Mouse (Mus musculus) Patski (cell line): Measurements from ENCODE around the gene Abca2. TPM values are rescaled to one million over a fixed set of nuclear protein-coding genes. Genes with fewer than 3 reads are reported as not detected.

ENCODE experiments used
- ATAC-seq: fragments of 100-300 bp; one replicate; pipeline ENCODE4 v1.8.0; 2021
- CTCF ChIA-PET: fragments of 350-600 bp; sonication (Branson Sonifier 250); formaldehyde crosslinking; loops from one replicate; lab custom pipeline; 2022; ENCODE audit warnings: inconsistent platforms; lab: Charles Lee
- POLR2A ChIA-PET: fragments of 350-600 bp; sonication (Branson Sonifier 250); formaldehyde crosslinking; loops from one replicate; lab custom pipeline; 2022; ENCODE audit warnings: antibody characterized with exemption, inconsistent platforms; lab: Charles Lee
- DNase-seq: peaks from one replicate; pipeline ENCODE4 v3.0.0-alpha.2; 2011; ENCODE audit warnings: low read depth, low spot score
- H3K27me3 ChIP-seq: fragments of 371-371 bp; one replicate; pipeline ENCODE4 v1.5.1; 2021
- CTCF ChIP-seq: fragments of 100-300 bp; IDR thresholded peaks from one replicate; pipeline ENCODE4 v1.5.1; 2021
- in situ Hi-C: fragments of 300-500 bp; cut with MboI; formaldehyde crosslinking; loops from 3 replicates; pipeline ENCODE4 v1.11.1; 2018; ENCODE audit warnings: low pct_unique_long_range_greater_than_20kb, mixed read lengths
- polyA plus RNA-seq: library from polyadenylated mRNA; unstranded; gene quantifications from one replicate; pipeline ENCODE4 v1.2.3, GENCODE M21; 2021

Gene Abca2
- polyA plus RNA-seq, 1 experiment from 2014 or later: 98.6 TPM

GRCm38 (mm10) chr2:25484901-25485647 lies 56.6 kb downstream of the Abca2 start:
- ChIA-PET POLR2A (no interaction called here), CTCF (interaction anchor here (1.0 to 1.7 kb wide), 3 partner anchors 13 to 64 kb away, joined by 3 to 9 read pairs (median 4); no protein-coding TSS in a partner anchor)
- DNase-seq (no peak), ATAC-seq (no peak)
- H3K27me3 ChIP-seq: no peaks in the 10 kb centered on the region
- in situ Hi-C loops: loop anchor here (5.0 kb wide), 1 partner anchor 53 kb away; no protein-coding TSS in a partner anchor
- no peak for TF ChIP-seq CTCF

- DNase-seq (no peak), ATAC-seq (no peak)
- in situ Hi-C loops: no loop called here
- TF ChIP-seq CTCF: no peak
- no peaks in the 10 kb centered on the region for H3K27me3 ChIP-seq
- CTCF ChIA-PET: interaction anchor here (1.5 to 1.9 kb wide), 2 partner anchors 64 to 67 kb away, joined by 4 read pairs; no protein-coding TSS in a partner anchor
- POLR2A ChIA-PET: no interaction called here
These were observed 59.6 kb downstream of the Abca2 start for GRCm38 (mm10) chr2:25487965-25488670.

- DNase-seq (no peak), ATAC-seq (no peak)
- CTCF ChIA-PET: interaction anchor here (1.5 kb wide), 1 partner anchor 65 kb away, joined by 4 read pairs; no protein-coding TSS in a partner anchor
- no peaks in the 10 kb centered on the region for H3K27me3 ChIP-seq
- in situ Hi-C loops: no loop called here
- POLR2A ChIA-PET: no interaction called here
- TF ChIP-seq CTCF: no peak
These were observed 60.2 kb downstream of the Abca2 start for GRCm38 (mm10) chr2:25488671-25489068.

GRCm38 (mm10) chr2:25492988-25493387 lies 64.5 kb downstream of the Abca2 start:
- ATAC-seq (no peak), DNase-seq (no peak)

GRCm38 (mm10) chr2:25493476-25493961 lies 65.0 kb downstream of the Abca2 start, which contains the start of gene Lcn12:
Gene Lcn12 (minus strand): TSS chr2:25493911.
- POLR2A ChIA-PET: no interaction called here
- no peaks in the 10 kb centered on the region for H3K27me3 ChIP-seq
- no peak for TF ChIP-seq CTCF
- in situ Hi-C loops: no loop called here
- CTCF ChIA-PET: interaction anchor here (1.5 to 1.6 kb wide), 2 partner anchors 15 to 72 kb away, joined by 4 read pairs; no protein-coding TSS in a partner anchor
- ATAC-seq (no peak), DNase-seq (no peak)

More at GRCm38 (mm10) chr2:25492988-25493387, 64.5 kb downstream of the Abca2 start:
- in situ Hi-C loops: no loop called here
- POLR2A ChIA-PET: no interaction called here
- no peaks in the 10 kb centered on the region for H3K27me3 ChIP-seq
- TF ChIP-seq CTCF: no peak
- CTCF ChIA-PET: interaction anchor here (1.0 to 1.6 kb wide), 2 partner anchors 10 to 14 kb away, joined by 3 to 4 read pairs; no protein-coding TSS in a partner anchor

GRCm38 (mm10) chr2:25496462-25496861 lies 68.0 kb downstream of the Abca2 start:
- in situ Hi-C loops: no loop called here
- ATAC-seq: no peak
- no peak for TF ChIP-seq CTCF
- no peaks in the 10 kb centered on the region for H3K27me3 ChIP-seq
- CTCF ChIA-PET: interaction anchor here (0.7 to 2.8 kb wide), 14 partner anchors 12 to 86 kb away, joined by 3 to 11 read pairs (median 4); partner anchors contain the start of gene Fut7
- no peak for DNase-seq
- POLR2A ChIA-PET: interaction anchor here (1.2 kb wide), 1 partner anchor 79 kb away, joined by 3 read pairs; the partner anchor contains the start of genes Mamdc4 and Phpt1

Other genes with a start within 250 kb of the Abca2 start
- 0.12 TPM for gene Nrarp, start 247.9 kb upstream of the Abca2 start, polyA plus RNA-seq
- 7.0 TPM for gene Tor4a, start 231.8 kb upstream of the Abca2 start, polyA plus RNA-seq
- 75.7 TPM for gene Nelfb, start 217.2 kb upstream of the Abca2 start, polyA plus RNA-seq
- 0.06 TPM for gene Stpg3, start 214.1 kb upstream of the Abca2 start, polyA plus RNA-seq
- 0.32 TPM for gene Fam166a, start 210.0 kb upstream of the Abca2 start, polyA plus RNA-seq
- 298 TPM for gene Tubb4b, start 204.0 kb upstream of the Abca2 start, polyA plus RNA-seq
- gene Slc34a3, start 194.3 kb upstream of the Abca2 start, polyA plus RNA-seq: not detected
- not detected for gene Rnf224, start 191.9 kb upstream of the Abca2 start, polyA plus RNA-seq
- gene Rnf208, start 186.4 kb upstream of the Abca2 start, polyA plus RNA-seq: 0.09 TPM
- not detected for gene Cysrt1, start 186.3 kb upstream of the Abca2 start, polyA plus RNA-seq
- 5.0 TPM for gene AL732309.1, start 181.8 kb upstream of the Abca2 start, polyA plus RNA-seq
- gene Tmem203, start 173.3 kb upstream of the Abca2 start, polyA plus RNA-seq: 26.3 TPM
- 110 TPM for gene Tprn, start 166.1 kb upstream of the Abca2 start, polyA plus RNA-seq
- gene Ssna1, start 156.3 kb upstream of the Abca2 start, polyA plus RNA-seq: 75.4 TPM
- 99.7 TPM for gene Anapc2, start 156.2 kb upstream of the Abca2 start, polyA plus RNA-seq
- not detected for gene Tmem210, start 140.6 kb upstream of the Abca2 start, polyA plus RNA-seq
- gene Lrrc26, start 138.8 kb upstream of the Abca2 start, polyA plus RNA-seq: not detected
- gene Grin1, start 109.5 kb upstream of the Abca2 start, polyA plus RNA-seq: 0.08 TPM
- gene Man1b1, start 96.4 kb upstream of the Abca2 start, polyA plus RNA-seq: 75.5 TPM
- 58.3 TPM for gene Dpp7, start 72.3 kb upstream of the Abca2 start, polyA plus RNA-seq
- gene Uap1l1, start 63.0 kb upstream of the Abca2 start, polyA plus RNA-seq: 108 TPM
- gene Sapcd2, start 56.4 kb upstream of the Abca2 start, polyA plus RNA-seq: 11.4 TPM
- 0.10 TPM for gene Entpd2, start 32.8 kb upstream of the Abca2 start, polyA plus RNA-seq
- 249 TPM for gene Npdc1, start 29.4 kb upstream of the Abca2 start, polyA plus RNA-seq
- gene Fut7, start 5.4 kb upstream of the Abca2 start, polyA plus RNA-seq: 0.09 TPM
- gene Clic3, start 28.1 kb downstream of the Abca2 start, polyA plus RNA-seq: 1.0 TPM
- 23.3 TPM for gene Paxx, start 32.4 kb downstream of the Abca2 start, polyA plus RNA-seq
- gene Ptgds, start 41.3 kb downstream of the Abca2 start, polyA plus RNA-seq: 33.6 TPM
- gene Lcn12, start 65.2 kb downstream of the Abca2 start, polyA plus RNA-seq: not detected
- gene Fbxw5, start 72.0 kb downstream of the Abca2 start, polyA plus RNA-seq: 85.5 TPM
- 5.2 TPM for gene C8g, start 73.0 kb downstream of the Abca2 start, polyA plus RNA-seq
- 30.4 TPM for gene Traf2, start 118.2 kb downstream of the Abca2 start, polyA plus RNA-seq
- 285 TPM for gene Edf1, start 129.1 kb downstream of the Abca2 start, polyA plus RNA-seq
- gene Mamdc4, start 146.1 kb downstream of the Abca2 start, polyA plus RNA-seq: 15.4 TPM
- 139 TPM for gene Phpt1, start 146.5 kb downstream of the Abca2 start, polyA plus RNA-seq
- 4.0 TPM for gene Ajm1, start 153.1 kb downstream of the Abca2 start, polyA plus RNA-seq
- gene Rabl6, start 179.8 kb downstream of the Abca2 start, polyA plus RNA-seq: 90.3 TPM
- gene Ccdc183, start 189.0 kb downstream of the Abca2 start, polyA plus RNA-seq: 0.36 TPM
- gene Tmem141, start 193.3 kb downstream of the Abca2 start, polyA plus RNA-seq: 17.5 TPM
- gene Fcna, start 199.3 kb downstream of the Abca2 start, polyA plus RNA-seq: not detected
- not detected for gene Lcn8, start 224.4 kb downstream of the Abca2 start, polyA plus RNA-seq
- not detected for gene Lcn5, start 229.2 kb downstream of the Abca2 start, polyA plus RNA-seq
- not detected for gene Lcn6, start 248.1 kb downstream of the Abca2 start, polyA plus RNA-seq